In the genomic region with DNA sequence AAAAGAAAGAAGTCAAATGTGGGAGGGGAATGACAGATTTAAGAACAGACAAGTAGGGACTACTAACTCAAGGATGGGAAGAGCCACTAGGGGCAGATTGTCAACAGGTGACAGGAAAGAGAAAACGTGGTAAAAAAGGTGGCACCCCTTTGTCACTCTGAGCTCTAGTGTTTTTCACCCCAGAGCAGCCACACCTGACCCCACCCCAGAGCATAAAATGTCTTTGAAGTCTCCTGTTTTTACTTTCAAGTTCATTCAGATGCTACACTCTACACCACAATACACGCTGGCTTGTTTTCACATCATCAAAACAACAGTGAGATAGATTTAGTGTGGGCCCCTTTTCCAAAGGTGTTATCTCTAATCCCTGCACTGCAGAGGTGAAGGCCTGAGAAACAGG, we compare ENCODE assay signal across 17 mouse cellular contexts.
DNase-seq lines count a peak whose midpoint lies in the region; ATAC-seq and TF ChIP-seq lines count a peak whose summit lies in the region.
"Had no signal": no experiment of that assay in that cellular context is flagged by ENCODE, and none has a peak within 500 bp of the region (broad histone marks: within the 10 kb centered on the region; RNA-seq: fewer than 3 reads in every experiment).

No protein-coding gene starts in this region.

- TF ChIP-seq POLR2A in thymus, adult 2 months (IDR thresholded peaks at IDR 0.05; ENCODE audit: control insufficient read depth, extremely low read depth, insufficient read depth, low read length, poor library complexity) = no peak

- WGBS in heart, embryonic 11.5 days (ENCODE audit: insufficient replicate concordance) = 31% methylated on average over 2 of the region's 2 CpGs
- WGBS in thymus, adult 2 months = 9% methylated on average over 2 of the region's 2 CpGs
- 18% methylated on average over 2 of the region's 2 CpGs for WGBS in intestine, postnatal 0 days
- WGBS in lung, postnatal 0 days = 37% methylated on average over 2 of the region's 2 CpGs

- no peaks in the 10 kb centered on the region for H3K9me3 ChIP-seq in heart, embryonic 11.5 days (replicated peaks; ENCODE audit: control insufficient read depth, low read length)
- H3K9me3 ChIP-seq in intestine, postnatal 0 days (ENCODE audit: control insufficient read depth) = no peaks in the 10 kb centered on the region
- H3K9me3 ChIP-seq in lung, postnatal 0 days (ENCODE audit: low read length) = no peaks in the 10 kb centered on the region
- H3K9me3 ChIP-seq: embryonic facial prominence, embryonic 10.5 days; forebrain, embryonic 15.5 days; midbrain, embryonic 10.5 days had no signal

- no peaks in the 10 kb centered on the region for H3K36me3 ChIP-seq in heart, embryonic 11.5 days (ENCODE audit: control insufficient read depth, insufficient read depth, low read length)
- H3K36me3 ChIP-seq in thymus, adult 2 months (ENCODE audit: control insufficient read depth, insufficient read depth, low read length) = no peaks in the 10 kb centered on the region
- no peaks in the 10 kb centered on the region for H3K36me3 ChIP-seq in intestine, postnatal 0 days (ENCODE audit: control insufficient read depth, insufficient read depth)
- no peaks in the 10 kb centered on the region for H3K36me3 ChIP-seq in lung, postnatal 0 days (ENCODE audit: insufficient read depth, low read length)
- H3K36me3 ChIP-seq: embryonic facial prominence, embryonic 10.5 days; forebrain, embryonic 15.5 days; midbrain, embryonic 10.5 days had no signal

- no peak overlapping the region for H3K4me3 ChIP-seq in heart, embryonic 11.5 days (ENCODE audit: low read depth, low read length)
- no peak overlapping the region for H3K4me3 ChIP-seq in thymus, adult 2 months (ENCODE audit: control insufficient read depth, insufficient read depth, low read length)
- H3K4me3 ChIP-seq in intestine, postnatal 0 days (ENCODE audit: low read depth, low read length) = no peak overlapping the region
- H3K4me3 ChIP-seq in lung, postnatal 0 days (ENCODE audit: low read depth, low read length) = no peak overlapping the region
- H3K4me3 ChIP-seq: embryonic facial prominence, embryonic 10.5 days; erythroblast, embryonic 14.5 days; forebrain, embryonic 15.5 days; midbrain, embryonic 10.5 days had no signal

- 0 out of 2 replicates have a peak overlapping the region, but pooled peaks have one; percentile 12 for H3K27ac ChIP-seq in heart, embryonic 11.5 days (ENCODE audit: low read depth, low read length)
- H3K27ac ChIP-seq in thymus, adult 2 months (ENCODE audit: control insufficient read depth, insufficient read depth, low read length) = no peak overlapping the region
- no peak overlapping the region for H3K27ac ChIP-seq in intestine, postnatal 0 days (ENCODE audit: low read depth, low read length)
- no peak overlapping the region for H3K27ac ChIP-seq in lung, postnatal 0 days (ENCODE audit: low read length)
- H3K27ac ChIP-seq: forebrain, embryonic 15.5 days; kidney, postnatal 0 days had no signal

- TF ChIP-seq EP300 in lung, postnatal 0 days (IDR thresholded peaks at IDR 0.05) = no peak

- H3K27me3 ChIP-seq in heart, embryonic 11.5 days (ENCODE audit: control insufficient read depth, insufficient read depth, low read length) = no peaks in the 10 kb centered on the region
- no peaks in the 10 kb centered on the region for H3K27me3 ChIP-seq in thymus, adult 2 months (ENCODE audit: control insufficient read depth, insufficient read depth, low read length)
- no peaks in the 10 kb centered on the region for H3K27me3 ChIP-seq in intestine, postnatal 0 days (replicated peaks; ENCODE audit: control insufficient read depth, insufficient read depth, low read length)
- H3K27me3 ChIP-seq in lung, postnatal 0 days (replicated peaks; ENCODE audit: insufficient read depth, low read length) = no peaks in the 10 kb centered on the region
- H3K27me3 ChIP-seq: forebrain, embryonic 15.5 days had no signal

- intact Hi-C loops in heart, postnatal 36 days (cut with DNase I) = no loop called here

- H3K4me1 ChIP-seq in heart, embryonic 11.5 days (ENCODE audit: control insufficient read depth, insufficient read depth, low read length) = peaks cover 39% of the 10 kb centered on the region
- H3K4me1 ChIP-seq in thymus, adult 2 months (replicated peaks; ENCODE audit: control insufficient read depth, insufficient read depth, low read length) = peaks cover 22% of the 10 kb centered on the region
- no peaks in the 10 kb centered on the region for H3K4me1 ChIP-seq in intestine, postnatal 0 days (replicated peaks; ENCODE audit: control insufficient read depth, insufficient read depth, low read length)
- no peaks in the 10 kb centered on the region; the same call in 1 of the 2 replicates for H3K4me1 ChIP-seq in lung, postnatal 0 days (ENCODE audit: insufficient read depth, low read depth, low read length)
- H3K4me1 ChIP-seq: forebrain, embryonic 15.5 days had no signal

- H3K4me2 ChIP-seq in heart, embryonic 11.5 days = no peak overlapping the region
- H3K4me2 ChIP-seq in intestine, postnatal 0 days (replicated peaks; ENCODE audit: low read depth) = no peak overlapping the region
- H3K4me2 ChIP-seq in lung, postnatal 0 days (replicated peaks; ENCODE audit: low read depth, low read length) = no peak overlapping the region
- H3K4me2 ChIP-seq: forebrain, embryonic 15.5 days had no signal

- DNase-seq in heart, postnatal 36 days = no peak
- DNase-seq in thymus, postnatal 25 days = peak; percentile 18
- DNase-seq in thymus, adult 2 months = no peak
- no peak for DNase-seq in lung, postnatal 0 days (ENCODE audit: low spot score)
- DNase-seq in urinary bladder, postnatal 25 days (ENCODE audit: low spot score) = no peak
- DNase-seq: cerebellum, adult 11-12 months; cerebellum, postnatal 36 days; left cerebral cortex, postnatal 4 days; lung, postnatal 4 days had no signal

- no peak for TF ChIP-seq CTCF in thymus, adult 2 months (IDR thresholded peaks at IDR 0.05; ENCODE audit: borderline replicate concordance, control insufficient read depth, extremely low read depth, insufficient read depth, low read length, poor library complexity)
- TF ChIP-seq CTCF in intestine, postnatal 0 days (IDR thresholded peaks at IDR 0.05; ENCODE audit: low read depth) = peak; percentile 26
- no peak for TF ChIP-seq CTCF in lung, postnatal 0 days (IDR thresholded peaks at IDR 0.05)

- no peak overlapping the region for H3K9ac ChIP-seq in heart, embryonic 11.5 days (ENCODE audit: low read depth, low read length)
- H3K9ac ChIP-seq in intestine, postnatal 0 days (ENCODE audit: low read depth, low read length) = no peak overlapping the region
- H3K9ac ChIP-seq in lung, postnatal 0 days (replicated peaks; ENCODE audit: low read depth) = no peak overlapping the region
- H3K9ac ChIP-seq: forebrain, embryonic 15.5 days had no signal

- ATAC-seq in heart, embryonic 11.5 days (replicated peaks; ENCODE audit: insufficient number of reproducible peaks, low FRiP score, low TSS enrichment) = no peak
- no peak for ATAC-seq in intestine, postnatal 0 days
- no peak for ATAC-seq in lung, postnatal 0 days
- ATAC-seq in erythroid progenitor cell, adult 5-6 weeks (replicated peaks; ENCODE audit: low FRiP score, poor library complexity, severe bottlenecking) = no peak
- ATAC-seq: forebrain, embryonic 15.5 days had no signal
